Mouse (Mus musculus): ENCODE measurements around the gene T. TPM values are rescaled to one million over a fixed set of nuclear protein-coding genes. Genes with fewer than 3 reads are reported as not detected.
A peak's percentile ranks its signal among the peaks of the same experiment; 100 is the strongest.

T gene
- total RNA-seq, 2 experiments from 2014 or later: not detected

DNA sequence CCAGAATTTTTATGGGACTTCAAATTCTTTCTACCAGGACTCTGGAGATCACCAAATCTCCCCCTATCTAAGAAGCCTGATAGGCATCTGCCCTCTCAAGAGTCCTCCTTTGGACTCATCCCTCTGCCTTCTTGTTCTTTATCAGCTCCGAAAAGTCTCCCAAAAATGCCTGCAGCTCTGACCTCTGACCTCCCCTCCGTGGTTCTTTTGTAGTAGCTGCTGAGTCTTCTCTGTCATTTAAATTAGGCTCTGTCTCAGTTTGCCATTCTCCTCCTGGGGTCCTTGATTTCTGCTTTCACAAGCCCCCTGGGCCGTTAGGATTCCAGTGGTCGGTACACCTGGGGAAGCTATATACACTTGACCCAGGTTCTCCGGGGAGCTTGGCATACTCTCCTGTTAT, 4.3 kb upstream of the T start:
- DNase-seq (ENCODE audit: low spot score in 2 of 2): no peak
- intact Hi-C loops (cut with DNase I): no loop called here

DNA sequence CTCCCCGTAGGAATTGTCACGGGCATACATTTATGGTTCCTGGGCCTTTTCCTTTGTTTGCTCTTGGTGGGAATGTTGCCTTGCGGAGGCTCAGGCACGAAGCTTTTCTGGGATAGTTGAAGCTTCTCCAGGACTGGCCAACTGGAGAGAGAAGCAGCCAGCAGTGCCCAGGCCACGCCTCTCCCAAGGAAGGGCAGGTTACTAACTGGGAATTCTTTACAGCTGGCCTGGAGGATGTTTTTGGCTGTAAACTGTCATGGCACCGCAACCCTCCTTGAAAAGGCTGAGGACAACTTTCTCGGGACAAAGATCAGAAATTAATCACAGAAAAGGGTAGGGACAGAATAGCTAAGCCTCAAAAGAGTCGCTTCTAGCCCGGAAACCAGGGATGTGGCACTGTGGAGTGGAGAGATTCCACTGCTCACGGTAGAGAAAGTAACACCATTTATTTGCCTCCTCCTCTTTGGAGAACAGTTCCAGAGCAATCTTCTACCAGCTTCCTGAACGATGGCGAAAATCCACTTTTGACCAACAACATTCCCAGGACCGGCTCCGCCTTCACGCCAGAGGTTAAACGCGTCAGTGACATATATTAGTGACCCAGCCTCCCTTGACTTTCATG, 1.9 kb upstream of the T start:
- intact Hi-C loops (cut with DNase I): no loop called here

DNA sequence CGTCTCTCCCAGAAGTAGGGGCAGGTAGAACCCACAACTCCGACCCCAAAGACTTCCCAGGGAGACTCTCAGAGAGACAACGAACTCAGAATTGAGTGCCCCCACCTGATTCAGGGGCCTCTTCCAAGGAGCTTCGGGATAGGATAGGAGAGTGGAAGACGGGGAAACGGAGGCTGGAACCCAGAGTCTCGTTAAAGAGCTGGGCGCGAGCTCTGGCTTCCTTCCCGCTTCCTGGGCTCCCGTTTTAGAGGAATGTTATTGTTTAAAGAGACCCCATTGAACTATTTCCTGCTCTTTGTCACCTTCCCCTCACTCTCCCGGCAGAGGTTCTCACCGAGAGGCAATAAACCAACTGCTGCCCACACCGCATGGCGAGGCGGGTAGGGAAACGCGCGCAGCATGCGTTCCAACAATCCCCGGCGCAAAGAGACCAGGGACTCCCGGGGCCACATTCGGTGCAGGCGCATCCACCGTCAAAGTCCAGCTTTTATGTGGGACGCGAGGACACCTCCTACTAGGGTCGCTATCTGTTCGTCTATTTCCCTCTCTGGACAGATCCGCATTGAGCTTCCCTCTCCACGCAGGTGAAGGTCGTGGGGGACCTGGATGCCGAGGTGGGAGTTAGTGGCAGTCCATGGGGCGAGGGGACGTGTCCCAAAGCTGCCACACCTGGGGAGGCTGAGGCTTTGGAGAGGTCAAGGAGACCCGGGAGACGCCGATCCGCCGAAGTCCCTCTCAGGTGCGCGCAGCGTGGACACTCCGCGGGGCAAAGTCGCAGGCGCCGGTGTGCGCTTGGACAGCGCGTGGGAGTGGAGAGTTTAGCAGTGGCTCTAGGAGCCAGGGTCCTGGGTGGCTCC, 874 bp upstream of the T start:
- no peak for DNase-seq (ENCODE audit: low spot score in 2 of 2)
- intact Hi-C loops (cut with DNase I): no loop called here

More for the DNA sequence above, 1.9 kb upstream of the T start:
- DNase-seq (ENCODE audit: low spot score in 2 of 2): no peak

DNA sequence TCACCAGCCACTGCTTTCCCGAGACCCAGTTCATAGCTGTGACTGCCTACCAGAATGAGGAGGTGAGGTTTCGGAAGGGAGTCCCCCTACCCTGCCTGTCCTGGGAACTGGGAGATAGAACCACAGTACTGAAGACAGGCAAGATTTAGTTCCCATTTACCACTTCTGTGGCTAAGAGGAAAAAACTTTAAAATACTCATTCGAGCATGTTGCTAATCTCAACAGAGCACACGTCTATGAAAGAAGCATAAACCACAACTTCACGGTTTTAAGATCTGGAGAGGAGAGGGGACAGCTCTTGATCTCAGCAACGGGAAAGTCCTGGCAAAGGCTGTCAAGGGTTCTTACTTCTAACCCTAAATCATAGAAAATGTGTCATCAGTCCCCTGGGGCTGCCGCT, 2.0 kb downstream of the T start:
- DNase-seq (ENCODE audit: low spot score in 2 of 2): no peak

DNA sequence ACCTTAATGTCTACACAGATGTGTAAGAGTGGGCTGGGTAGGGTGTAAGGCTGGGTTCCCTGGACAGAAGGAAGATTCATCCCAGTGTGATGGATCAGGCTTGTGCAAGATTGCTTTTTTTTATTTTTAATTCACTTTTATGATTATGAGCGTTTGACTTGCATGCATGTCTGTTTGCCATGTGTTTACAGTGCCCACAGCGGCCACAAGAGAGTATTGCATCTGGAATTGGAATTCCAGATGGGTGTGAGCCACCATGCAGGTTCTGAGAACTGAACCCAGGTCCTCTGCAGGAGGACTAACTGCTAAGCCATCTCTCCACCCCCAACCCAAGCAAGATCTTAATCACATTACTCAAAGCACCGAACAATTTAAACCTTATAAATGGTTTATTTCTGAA, 9.8 kb downstream of the T start:
- no peak for DNase-seq (ENCODE audit: low spot score in 2 of 2)
- intact Hi-C loops (cut with DNase I): no loop called here

More for the DNA sequence above, 2.0 kb downstream of the T start:
- intact Hi-C loops (cut with DNase I): no loop called here

DNA sequence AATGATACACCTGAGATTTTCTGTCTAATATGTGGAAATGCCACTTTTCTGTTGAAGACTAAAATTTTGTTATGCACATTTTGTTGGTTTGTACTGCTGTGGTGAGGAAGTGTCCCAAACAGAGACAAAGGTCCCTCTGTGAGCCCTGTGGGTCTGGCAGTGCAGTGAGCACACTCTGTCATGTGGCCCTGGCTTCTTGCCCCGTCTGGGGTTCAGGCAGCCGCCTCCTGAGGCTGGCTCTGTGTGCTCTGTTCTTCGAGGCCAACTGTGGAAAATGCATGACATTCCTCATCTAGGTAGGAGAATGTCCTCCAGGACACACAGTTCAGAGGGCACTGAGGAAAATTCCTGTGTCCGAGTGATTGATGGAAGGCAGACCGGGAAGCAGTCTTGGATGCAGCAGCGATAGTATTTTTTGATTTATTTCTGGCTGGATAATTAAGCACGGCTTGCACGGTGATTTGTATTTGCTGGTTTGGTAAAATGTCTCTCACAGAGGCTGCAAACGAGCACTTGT, 13.5 kb downstream of the T start:
- intact Hi-C loops (cut with DNase I): no loop called here

DNA sequence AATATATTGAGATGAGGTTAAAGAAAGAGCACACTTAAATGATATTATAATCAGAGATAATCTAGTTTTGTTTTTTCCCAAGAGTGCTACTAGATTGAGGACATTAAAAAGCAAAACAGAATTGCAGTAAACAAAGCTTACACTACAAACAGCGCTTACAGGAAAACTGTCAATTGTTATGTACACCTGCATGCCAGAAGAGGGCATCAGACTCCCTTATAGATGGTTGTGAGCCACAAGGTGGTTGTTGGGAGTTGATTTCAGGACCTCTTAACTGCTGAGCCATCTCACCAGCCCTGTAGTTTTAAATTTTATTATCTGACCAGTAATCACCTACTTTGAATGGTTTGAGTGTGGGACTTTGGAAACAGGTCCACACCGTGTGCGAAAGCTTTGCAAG, 14.1 kb downstream of the T start:
- intact Hi-C loops (cut with DNase I): no loop called here
- DNase-seq (ENCODE audit: low spot score in 2 of 2): no peak

More for the DNA sequence above, 13.5 kb downstream of the T start:
- DNase-seq (ENCODE audit: low spot score in 2 of 2): no peak

DNA sequence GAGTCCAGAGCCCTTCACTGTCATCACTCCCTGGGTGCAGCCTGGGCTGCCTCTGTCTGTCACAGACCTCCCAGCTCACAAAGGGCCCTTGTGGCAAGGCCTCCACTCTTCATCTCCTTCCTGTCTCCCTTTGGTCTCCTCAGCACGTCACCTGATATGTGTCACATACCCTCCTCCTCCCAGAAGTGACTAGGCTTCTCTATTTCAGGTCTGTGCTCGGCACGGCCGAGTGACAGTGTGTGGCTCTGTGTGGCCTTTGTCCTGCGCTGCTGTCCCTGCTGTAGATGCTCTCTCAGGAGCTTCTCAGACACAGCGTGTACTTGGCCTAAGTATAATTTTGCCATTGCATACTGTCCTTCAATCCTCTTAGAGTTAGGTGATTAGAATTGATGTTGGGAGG, 21.0 kb downstream of the T start:
- intact Hi-C loops (cut with DNase I): loop anchor here (10.0 kb wide), 1 partner anchor 190 kb away; no protein-coding TSS in a partner anchor
- DNase-seq (ENCODE audit: low spot score in 2 of 2): no peak

DNA sequence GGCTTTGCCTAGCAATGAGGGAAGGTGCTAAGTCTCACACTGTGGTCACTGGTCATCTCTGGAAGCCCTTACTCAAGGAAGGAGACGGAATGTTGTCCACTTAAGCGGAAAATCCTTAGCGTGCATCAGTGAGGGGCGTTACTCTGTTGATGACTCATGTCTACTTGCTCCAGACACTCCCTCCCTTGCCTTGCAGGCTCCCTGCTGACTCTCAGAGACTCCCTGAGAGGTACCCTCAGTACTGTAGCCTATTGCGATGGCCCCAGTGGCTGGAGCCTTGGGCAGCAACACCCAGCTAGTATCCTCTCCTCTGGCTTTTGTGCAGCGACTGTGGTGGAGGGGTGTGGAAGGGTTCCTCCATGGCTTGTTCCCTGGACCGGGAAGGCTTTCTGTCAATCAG, 21.4 kb downstream of the T start:
- intact Hi-C loops (cut with DNase I): loop anchor here (10.0 kb wide), 1 partner anchor 191 kb away; no protein-coding TSS in a partner anchor
- DNase-seq (ENCODE audit: low spot score in 2 of 2): no peak

DNA sequence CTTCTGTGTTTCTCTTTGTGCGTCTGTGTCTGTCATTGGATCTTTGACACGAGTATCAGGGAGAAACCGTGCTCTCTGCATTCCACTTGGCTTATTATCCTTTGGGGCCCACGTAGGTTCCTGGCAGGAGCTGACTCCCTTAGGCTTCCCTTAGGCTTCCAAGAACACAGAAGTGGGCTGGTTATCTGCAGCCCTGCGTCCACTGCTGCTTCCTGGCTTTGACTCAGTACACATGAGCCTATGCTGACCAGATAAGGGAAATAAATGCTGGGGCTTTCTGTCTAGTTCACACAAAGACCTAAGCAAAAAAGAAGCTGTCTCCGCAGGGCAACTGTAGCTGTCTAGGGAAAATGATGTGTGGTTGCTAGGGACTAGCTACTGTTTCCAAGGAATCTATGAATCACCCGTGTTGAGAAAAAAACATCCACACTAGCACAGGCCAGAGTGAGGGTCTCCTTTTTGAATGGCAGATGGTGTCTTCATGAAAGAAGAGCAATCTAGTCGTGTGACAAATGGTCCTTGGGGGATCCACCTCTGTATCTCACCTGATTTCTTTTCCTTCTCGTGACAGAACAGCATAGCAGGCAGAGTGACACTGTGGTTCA, 22.7 kb downstream of the T start:
- no peak for DNase-seq (ENCODE audit: low spot score in 2 of 2)
- intact Hi-C loops (cut with DNase I): loop anchor here (10.0 kb wide), 1 partner anchor 192 kb away; no protein-coding TSS in a partner anchor

DNA sequence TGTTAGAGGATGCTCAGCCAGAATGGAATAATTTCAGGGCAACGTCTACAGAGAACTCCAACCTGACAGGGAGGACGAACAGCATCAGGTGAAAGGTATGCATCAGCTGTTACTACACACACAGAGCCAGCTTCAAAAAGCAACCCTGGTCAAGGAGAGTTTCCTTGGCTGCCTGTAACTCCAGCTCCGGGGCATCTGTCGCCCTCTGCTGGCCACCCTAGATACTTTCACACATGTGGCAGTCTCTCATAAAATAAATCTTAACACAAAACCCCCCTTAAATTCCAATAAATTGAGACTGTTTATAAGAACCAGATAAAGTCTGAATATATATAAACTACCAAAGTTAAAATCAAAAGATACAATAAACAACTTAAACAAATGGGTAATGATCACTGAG, 27.3 kb downstream of the T start:
- no peak for DNase-seq (ENCODE audit: low spot score in 2 of 2)
- intact Hi-C loops (cut with DNase I): loop anchor here (2.0 kb wide), 1 partner anchor 73 kb away; no protein-coding TSS in a partner anchor

DNA sequence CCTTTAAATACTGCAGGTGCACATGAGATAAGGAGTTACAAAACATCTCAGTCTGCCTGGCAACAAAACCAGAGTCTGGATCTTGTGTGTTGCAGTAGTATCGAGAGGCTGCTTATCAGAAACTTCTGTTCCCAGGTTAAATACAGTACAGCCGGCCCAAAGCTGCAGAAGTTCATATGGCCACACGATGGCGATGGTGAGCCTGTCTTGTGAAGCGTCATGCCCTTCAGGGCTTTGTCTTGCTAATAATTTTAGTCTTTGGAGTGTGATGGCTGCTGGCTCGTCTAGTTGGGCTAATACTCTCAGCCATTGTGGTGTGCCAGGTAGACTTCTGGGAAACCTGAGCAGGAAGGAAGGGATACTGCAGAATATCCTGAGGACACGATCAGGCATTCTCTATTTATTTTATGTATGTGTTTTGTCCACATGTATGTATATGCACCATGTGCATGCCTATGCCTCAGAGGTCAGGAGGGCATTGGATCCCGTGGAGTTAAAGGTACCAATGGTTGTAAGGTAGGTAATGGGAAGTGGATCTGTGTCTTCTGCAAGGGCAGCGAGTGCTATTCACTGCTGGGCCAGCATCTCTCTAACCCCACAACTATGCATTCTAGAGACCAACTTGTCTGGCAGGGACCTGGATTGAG, 29.4 kb downstream of the T start:
- intact Hi-C loops (cut with DNase I): no loop called here
- DNase-seq (ENCODE audit: low spot score in 2 of 2): peak in 1 of 2 experiments; percentile 60

DNA sequence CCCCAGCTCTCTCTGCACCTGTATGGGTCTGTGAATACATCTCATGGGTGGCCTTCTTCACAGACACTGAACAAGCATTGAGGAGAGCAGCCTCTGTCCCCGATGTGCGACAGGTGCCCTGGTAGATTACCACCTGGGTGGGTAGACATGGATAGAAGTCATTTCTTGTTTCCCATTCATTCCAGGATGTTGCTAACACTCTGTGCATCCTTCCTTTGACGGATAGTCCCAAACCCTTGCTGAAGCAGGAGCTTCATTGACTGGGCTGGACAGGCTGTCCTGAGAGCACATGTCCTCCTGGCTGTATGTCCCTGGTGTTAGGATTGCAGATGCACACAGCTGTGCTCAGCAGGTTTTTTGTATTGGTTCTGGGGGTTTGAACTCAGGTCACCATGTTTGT, 33.5 kb downstream of the T start:
- no peak for DNase-seq (ENCODE audit: low spot score in 2 of 2)
- intact Hi-C loops (cut with DNase I): loop anchor here (1.0 to 5.0 kb wide), 2 partner anchors 60 to 125 kb away; partner anchors contain the start of gene Pde10a

DNA sequence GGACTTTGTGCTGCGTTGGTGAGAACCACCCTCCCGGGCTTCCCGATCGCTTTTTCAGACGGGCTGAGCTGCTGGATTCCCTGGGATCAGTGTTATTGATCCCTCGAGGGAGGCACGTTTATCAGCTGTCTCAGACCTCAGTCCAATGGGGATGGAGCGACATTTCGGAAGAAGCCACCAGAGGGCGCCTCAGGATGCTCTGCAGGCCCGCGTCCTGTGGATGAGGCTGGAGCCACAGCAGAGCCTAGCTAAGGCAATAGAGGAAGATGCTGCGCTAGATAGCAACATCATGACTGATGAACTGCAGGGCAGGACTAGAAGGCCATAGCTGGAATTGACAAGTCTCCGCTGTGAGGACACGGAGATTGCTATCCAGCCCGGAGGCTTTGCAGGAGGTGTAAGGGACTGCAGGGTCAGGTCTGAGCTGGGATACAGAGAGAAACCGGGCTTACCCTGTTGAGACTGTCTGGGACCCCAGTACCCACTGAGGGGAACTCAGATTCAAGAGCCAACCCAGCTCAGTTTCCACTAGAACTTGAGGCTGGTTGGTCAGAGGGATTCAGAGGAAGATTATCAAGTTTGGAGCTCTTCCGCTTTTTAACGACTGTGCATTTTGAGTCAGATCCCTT, 34.6 kb downstream of the T start:
- intact Hi-C loops (cut with DNase I): loop anchor here (1.0 to 5.0 kb wide), 2 partner anchors 58 to 123 kb away; partner anchors contain the start of gene Pde10a

DNA sequence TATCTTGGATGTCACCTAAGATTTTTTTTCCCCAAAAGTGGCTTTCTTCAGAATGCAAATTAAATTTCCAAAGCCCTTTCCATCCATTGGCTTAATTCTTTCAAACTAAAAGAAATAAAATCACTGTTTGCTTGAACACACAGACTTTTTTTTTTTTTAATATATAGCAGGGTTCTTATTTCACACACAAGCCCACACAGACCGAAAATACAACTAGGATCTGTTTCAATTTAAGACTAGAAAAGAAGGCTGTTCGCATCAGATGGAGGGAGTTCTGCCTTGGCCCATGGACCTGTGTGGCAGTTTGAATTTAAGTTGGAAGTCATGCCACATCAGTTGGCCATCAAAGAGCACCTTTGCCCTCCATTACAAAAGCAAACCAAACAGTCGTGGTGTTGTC, 44.3 kb downstream of the T start:
- peak in 1 of 2 experiments; percentile 20 for DNase-seq (ENCODE audit: low spot score in 2 of 2)
- intact Hi-C loops (cut with DNase I): no loop called here

More for the DNA sequence above, 34.6 kb downstream of the T start:
- peak; percentile 87 to 89 for DNase-seq (ENCODE audit: low spot score in 2 of 2)

DNA sequence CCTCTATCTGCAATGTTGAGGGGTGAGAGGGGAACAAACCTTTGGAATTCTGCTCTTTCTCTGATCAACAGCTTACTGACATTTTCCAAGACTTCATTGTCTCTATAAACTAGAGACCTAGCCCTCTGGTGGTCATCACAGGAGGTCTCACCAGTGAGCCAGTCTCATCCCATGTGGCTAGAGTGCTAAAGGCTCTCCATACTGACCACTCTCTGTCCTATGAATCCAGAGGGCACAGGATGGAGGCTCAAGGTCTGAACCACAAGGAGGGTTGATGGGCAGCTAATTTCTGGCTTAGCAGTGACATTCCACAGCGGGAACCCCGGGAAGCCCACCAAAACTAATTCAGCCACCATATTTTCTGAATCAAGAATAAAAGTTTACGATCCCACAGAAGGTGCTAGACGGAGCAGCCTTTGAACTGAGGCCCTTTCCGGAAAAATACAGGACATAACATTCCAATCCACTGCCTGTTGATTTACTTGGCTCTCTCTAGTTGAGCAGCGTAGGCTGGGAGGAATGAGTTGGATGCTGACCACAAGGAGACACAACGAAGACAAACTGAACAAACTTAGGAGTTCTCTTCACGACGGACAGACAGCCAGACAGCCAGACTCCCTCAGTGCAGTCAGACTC, 45.4 kb downstream of the T start:
- no peak for DNase-seq (ENCODE audit: low spot score in 2 of 2)

DNA sequence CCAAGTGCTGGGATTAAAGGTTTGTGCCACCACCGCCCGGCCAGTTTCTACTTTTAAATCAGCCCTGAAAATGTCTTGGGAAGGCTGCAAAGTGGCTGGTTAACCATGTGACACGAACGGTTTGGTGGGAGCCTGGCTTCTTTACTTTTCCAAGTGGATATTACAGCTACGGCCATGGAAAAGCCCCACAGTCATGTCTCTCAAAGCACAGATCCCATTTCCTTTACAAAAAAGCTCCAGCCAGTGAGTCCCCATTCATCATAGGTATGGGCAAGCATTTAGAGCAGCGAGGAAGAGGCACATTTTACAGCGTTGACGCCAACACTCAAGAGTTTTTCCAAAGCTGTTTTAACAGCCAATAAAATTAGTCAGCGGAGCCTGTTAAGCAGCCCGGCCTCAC, 47.6 kb downstream of the T start:
- intact Hi-C loops (cut with DNase I): no loop called here
- no peak for DNase-seq (ENCODE audit: low spot score in 2 of 2)

More for the DNA sequence above, 45.4 kb downstream of the T start:
- intact Hi-C loops (cut with DNase I): no loop called here

DNA sequence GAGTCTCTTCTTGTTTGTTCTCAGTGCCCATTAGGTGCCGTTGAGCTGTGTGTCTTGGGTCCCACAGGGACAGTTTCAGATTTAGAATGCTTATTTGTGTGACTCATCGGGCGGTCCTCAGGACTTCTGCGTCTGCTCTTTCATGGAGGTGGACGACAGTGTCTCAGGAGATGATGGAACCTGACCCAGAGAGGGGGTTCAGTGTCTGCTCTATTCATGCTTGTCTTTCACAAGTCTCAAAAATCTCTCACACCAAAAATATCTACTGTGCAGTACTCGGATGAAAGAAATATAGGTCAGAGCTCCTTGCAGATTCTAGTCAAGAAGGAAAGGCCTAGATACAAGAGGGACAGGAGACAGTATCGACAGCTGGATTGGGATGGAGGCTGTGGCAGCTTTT, 48.7 kb downstream of the T start:
- intact Hi-C loops (cut with DNase I): no loop called here
- DNase-seq (ENCODE audit: low spot score in 2 of 2): no peak

DNA sequence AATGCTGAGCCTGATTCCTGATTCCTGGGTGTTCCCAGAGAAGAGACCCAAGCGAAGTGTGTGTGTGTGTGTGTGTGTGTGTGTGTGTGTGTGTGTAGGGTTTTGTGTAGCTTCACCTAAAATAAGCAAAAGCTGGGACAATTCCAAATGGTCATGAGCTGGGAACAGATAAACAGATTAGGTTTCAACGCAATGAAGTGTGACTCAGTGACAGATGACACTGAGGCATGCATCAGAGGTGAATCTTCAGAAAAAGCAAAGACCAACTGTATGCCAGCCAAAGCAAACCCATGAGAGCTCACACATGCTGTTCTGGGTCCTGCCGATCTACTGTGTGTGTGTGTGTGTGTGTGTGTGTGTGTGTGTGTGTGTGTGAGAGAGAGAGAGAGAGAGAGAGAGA, 50.0 kb downstream of the T start:
- DNase-seq (ENCODE audit: low spot score in 2 of 2): no peak
- intact Hi-C loops (cut with DNase I): no loop called here

Measured in left cerebral cortex, postnatal 36 days (tissue).